Mouse (Mus musculus) monocyte, adult 59 days (primary cell): ENCODE data around the gene Alpk1. TPM values are rescaled to one million over a fixed set of nuclear protein-coding genes. Genes with fewer than 3 reads are reported as not detected.

Source experiments
- total RNA-seq, 2 experiments: library from RNA; stranded (reverse); gene quantifications; one replicate each; pipeline ENCODE4 v1.2.4; 2023

Gene Alpk1
- total RNA-seq, result 100 to 1,000 TPM; 104 to 106 TPM

GRCm38 (mm10) chr3:127780021-127780644, at the start of gene Alpk1:
Gene Alpk1, minus strand, starts transcription at chr3:127780527.

GRCm38 (mm10) chr3:127789500-127790191, 9.3 kb upstream of the Alpk1 start, which contains the start of gene Tifa:
Gene Tifa, plus strand, starts transcription at chr3:127789805.

GRCm38 (mm10) chr3:127633080-127634032, 147.0 kb downstream of the Alpk1 start, which contains the start of gene Neurog2:
Gene Neurog2, plus strand, starts transcription at chr3:127633135.

Other genes with a start within 250 kb of the Alpk1 start
- gene Larp7, start 227.2 kb downstream of the Alpk1 start, total RNA-seq, result 10 to 100 TPM; 24.8 to 27.4 TPM
- gene Zgrf1, start 227.0 kb downstream of the Alpk1 start, total RNA-seq, result 1 to 10 TPM; 1.6 to 1.8 TPM
- gene Neurog2, start 147.4 kb downstream of the Alpk1 start, total RNA-seq, result not detected
- gene Tifa, start 9.3 kb upstream of the Alpk1 start, total RNA-seq, result 100 to 1,000 TPM; 113 to 116 TPM
- 10 to 100 TPM; 25.1 to 27.4 TPM for gene Ap1ar, start 57.0 kb upstream of the Alpk1 start, total RNA-seq
- 10 to 100 TPM; 14.5 to 14.8 TPM for gene Fam241a, start 115.8 kb upstream of the Alpk1 start, total RNA-seq